Mouse (Mus musculus) c-Kit-positive CD71-positive TER-119-positive erythroid progenitor cells, embryonic 14.5 days (primary cell): ENCODE data around the gene Gm28230.

Experiments
- DNase-seq: peaks from one replicate; pipeline ENCODE4 v3.0.0-alpha.2; 2013; ENCODE audit warnings: low spot score

Gene Gm28230

DNA sequence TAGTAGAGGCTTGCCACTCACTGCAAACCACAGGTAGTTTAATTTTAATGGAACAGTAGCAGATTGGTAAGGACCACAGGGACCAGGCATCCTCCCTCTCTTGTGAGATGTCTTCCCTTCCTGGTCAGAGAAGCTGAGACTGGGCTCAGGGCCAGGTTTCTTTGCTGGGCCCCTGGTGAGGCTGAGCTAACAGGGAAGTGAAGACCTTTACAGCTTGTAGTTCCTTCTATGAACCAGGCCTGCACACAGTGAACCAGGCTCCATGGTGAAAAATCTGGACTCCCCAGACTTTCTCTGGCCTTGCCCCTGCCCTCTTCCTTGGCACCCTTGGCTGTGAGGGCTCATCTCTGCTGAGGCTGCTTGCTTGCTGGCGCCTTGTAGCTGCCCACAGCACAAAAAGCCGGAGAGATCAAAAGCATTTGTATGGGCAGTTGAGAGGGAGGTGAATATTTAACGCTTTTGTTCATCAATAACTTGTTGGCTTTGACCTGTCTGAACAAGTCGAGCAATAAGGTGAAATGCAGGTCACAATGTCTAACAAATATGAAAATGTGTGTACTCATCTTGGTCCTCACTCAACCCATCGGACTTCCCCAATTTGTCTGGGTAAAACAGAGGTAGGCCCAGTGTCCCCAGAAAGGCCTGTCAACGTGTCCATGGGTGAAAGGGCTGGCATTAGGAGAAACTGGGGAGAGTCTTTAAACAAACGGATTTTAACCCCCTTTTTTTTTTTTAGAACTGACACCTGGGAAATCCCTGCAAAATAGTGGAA, 2.1 kb upstream of the Gm28230 start:
- no peak for DNase-seq

DNA sequence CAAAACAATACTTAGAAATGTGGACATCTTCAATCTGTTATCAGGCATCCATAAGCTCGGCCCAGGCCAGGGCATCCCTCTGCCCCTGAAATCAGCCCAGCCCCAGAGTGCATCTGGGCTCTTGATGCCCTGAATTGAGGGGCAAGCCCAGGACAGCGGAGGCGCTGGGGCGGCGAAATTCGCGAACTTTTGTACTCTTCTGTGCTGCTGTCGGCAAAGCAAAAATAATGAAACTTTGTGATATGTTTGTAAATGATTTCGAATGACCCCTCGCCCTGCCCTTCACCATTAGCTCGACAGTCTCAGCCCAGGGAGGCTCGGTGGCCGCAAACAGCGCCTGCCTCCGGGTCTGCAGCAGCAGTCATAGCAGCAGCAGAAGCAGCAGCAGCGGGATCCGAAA, 1.4 kb upstream of the Gm28230 start:
- no peak for DNase-seq

DNA sequence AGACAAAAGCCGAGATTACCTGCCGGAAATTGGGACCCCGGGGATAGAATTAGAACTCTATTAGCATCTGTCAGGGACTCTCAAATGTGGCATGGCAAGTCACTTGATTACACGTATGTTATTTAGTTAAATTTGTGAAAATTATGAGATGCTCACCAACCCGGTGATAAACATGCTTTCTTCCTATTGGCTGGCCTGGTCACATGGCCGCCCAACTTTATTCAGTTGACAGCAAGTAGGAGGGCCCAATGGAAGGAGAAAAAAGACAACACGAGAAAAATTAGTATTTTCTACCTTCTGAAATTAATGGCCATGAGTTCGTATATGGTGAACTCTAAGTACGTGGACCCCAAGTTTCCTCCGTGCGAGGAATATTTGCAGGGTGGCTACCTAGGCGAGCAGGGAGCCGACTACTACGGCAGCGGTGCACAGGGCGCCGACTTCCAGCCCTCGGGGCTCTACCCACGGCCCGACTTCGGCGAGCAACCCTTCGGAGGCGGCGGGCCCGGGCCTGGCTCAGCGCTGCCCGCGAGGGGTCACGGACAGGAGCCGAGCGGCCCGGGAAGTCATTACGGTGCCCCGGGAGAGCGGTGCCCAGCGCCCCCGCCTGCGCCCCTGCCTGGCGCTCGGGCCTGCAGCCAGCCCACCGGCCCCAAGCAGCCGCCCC, 578 bp downstream of the Gm28230 start:
- DNase-seq: no peak

DNA sequence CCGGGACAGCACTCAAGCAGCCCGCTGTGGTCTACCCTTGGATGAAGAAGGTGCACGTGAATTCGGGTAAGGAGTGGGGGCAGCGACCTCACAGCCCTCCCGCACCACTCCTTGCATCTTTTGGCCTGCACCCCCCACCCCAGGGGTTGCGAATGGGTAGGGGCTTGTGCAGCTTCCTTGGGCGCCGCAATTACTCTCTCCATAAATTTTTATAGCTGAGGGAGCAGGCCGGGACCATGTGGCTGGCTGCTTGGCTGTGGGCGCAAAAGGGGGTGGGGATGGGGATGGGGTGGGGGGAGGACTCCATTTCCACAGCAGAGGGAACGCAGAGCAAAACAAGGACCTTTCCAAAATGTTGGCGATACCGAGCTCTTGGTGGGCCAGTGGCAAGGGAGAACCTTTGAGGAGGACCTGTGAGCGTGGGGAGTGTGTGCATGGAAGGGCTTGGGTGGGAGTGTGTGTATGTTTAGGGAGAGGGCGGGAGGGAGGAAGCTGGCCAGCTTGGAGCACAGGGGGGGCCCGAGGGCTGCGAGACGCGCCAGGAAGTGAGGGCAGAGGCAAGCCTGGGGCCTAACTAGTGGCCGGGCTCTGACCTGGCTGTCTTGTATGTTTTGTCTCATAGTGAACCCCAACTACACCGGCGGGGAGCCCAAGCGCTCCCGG, 1.2 kb downstream of the Gm28230 start:
- DNase-seq: no peak

DNA sequence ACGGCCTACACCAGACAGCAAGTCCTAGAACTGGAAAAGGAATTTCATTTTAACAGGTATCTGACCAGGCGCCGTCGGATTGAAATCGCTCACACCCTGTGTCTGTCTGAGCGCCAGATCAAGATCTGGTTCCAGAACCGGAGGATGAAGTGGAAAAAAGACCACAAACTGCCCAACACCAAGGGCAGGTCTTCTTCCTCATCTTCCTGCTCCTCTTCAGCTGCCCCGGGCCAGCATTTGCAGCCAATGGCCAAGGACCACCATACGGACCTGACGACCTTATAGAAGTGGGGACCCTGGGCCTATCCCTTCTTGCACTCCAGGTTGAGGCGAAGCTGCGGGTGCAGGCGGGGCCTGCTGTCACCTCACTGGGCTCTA, 1.8 kb downstream of the Gm28230 start:
- no peak for DNase-seq

DNA sequence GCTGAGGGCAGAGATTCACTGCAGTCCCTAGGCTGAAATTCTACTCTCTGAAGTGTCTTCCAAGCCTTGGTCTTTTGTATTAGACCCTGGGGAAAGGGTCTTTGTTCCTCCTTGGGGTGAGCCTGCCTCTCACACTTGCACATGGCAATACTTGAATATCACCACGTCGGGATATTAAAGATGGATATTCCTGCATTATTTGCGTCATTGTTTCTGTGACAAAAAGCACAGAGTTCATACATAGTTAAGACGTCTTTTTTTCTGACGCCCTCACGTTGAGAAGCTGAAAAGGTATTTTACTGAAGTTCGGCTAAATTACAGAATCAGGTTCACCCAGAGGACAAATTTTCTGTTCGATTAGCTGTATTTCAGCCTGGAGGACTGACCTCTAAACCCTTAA, 3.8 kb downstream of the Gm28230 start:
- DNase-seq: no peak

DNA sequence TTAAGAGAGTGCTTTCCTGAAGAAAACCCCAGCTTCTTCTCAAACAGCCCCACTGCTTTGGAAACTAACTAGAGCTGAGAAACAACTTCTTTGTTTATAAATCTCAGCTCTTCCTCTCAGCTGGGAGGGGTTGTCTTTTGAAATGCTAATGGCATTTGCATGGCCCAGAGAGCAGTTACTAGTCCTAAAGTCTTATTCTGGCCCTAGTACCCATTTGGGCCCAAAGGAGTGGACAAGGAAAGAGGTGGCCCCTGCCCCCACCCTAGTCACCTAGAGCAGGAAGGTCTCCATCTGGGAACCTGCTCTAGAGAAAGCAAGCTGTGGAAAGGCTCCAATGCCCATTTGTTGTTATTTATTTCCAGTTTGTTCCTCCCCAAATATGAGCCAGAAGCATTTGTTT, 4.5 kb downstream of the Gm28230 start:
- DNase-seq: no peak

DNA sequence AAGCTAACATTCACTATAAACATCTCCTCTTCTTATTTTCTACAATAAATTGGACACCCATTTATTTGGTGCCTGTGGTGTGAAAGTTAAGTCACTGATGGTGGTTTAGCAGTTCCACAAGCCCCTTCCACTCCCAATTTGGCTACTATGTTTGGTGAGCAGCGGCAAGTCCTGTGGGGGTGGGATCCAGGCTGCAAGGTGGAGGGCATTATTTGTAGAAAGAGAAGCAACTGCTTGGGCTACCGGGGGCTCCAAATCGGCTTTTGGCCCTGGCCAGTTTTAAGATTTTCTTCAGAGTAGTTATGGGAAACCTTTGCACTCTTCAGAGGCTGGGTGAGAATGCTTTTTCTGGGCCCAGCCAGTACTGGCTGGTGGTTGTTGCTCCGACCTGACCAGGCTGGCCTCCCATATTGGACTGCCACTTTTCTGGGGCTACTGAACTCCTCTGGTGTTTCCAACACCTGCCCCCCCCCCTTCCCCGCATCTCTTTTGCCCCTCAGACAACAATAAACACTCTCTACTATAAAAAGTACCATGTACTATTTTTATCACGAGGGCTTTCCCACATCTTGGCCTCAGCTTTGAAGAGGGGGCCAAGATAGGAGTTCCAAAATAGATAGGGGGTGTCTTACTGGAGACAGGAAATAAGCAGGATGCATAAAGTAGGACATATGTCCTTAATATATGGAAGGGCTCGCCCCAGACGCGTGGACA, 5.4 kb downstream of the Gm28230 start:
- no peak for DNase-seq

DNA sequence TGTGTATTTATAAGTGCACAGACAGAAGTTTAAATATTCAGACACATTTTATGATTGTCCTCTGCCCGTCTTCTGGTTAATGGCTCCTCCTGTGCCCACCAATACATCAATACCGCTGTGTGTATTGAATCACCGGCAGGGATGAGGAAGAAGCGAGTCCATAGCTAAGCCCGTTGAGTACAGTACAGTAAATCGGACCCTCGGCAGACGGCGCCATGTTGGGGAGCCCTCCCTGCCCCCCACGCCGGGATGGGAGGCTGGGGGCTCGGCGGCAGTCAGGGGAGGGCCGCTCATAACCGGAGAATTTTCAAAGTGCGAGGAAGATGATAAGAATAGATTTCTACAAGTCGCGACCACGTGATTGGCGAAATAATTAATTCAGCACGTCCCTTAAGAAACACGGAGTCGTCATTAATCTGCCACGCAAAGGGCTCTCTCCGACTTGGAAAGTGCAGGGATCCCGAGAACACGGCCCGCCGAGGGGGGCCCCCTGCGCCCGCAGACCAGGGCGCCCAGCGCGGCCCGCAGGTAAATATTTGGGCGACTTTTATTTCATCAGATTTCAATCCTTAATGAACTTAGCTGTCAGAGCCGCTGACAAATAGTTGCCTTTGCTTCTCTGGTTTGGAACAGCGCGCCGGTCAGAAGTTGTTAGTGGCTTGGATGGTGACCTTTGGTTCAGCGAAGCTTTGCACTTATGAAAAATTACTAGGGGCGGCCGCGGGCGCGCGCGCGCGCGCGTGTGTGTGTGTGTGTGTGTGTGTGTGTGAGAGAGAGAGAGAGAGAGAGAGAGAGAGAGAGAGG, 6.2 kb downstream of the Gm28230 start:
- DNase-seq: no peak

DNA sequence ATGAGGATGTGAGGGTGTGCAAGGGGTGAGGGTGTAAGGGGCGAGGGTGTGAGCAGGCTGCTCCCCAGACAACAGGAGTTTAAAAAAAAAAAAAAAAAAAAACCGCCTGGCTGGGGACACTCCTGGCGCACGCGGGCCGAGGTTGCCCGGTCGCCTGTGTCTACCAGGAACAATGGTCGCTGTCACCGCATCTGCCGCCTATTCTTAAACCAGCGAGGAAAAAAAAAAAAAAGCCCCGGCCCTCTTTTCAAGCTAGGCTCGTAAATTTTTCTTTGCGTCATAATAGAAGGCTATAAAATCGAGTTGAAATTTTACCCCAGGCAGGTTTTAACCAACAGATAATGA, 6.8 kb downstream of the Gm28230 start:
- DNase-seq: no peak

DNA sequence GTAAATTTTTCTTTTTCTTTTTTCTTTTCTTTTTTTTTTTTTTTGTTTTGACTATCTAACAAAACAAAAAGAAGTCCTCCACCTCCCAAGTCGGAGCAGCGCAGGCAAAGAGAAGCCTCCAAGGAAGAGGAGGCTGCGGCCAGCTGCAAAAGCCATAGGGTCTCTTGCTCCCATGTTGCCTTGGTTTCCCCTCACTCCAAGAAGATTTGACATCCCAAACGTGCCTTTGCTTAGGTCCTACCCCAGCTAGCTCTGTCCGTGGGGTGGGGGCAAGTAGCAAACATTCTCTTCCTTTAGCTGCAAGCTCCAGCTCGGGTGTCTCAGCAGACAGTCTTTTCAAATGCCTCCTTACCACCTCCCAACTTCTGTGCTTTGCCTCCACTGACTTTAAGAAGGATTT, 7.2 kb downstream of the Gm28230 start:
- DNase-seq: no peak

DNA sequence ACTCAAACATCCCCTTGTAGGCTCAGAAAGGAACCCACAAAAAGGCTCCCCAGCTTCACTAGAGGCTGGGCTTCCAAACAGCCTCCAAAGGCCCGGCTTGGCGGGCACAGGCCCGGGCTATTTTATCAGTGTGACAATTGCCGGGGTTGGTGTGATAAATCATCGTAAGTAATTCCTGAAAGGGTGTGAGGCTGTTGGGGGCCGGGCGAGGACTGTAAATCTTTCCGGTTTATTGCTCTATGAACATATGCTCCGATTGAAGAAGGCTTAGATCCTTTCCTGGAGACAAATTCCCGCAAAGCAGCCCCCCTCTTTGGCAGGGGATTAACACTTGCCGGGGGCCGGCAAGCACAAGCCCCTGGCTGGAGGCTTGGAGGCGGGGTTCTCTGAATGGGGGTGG, 7.9 kb downstream of the Gm28230 start:
- no peak for DNase-seq

DNA sequence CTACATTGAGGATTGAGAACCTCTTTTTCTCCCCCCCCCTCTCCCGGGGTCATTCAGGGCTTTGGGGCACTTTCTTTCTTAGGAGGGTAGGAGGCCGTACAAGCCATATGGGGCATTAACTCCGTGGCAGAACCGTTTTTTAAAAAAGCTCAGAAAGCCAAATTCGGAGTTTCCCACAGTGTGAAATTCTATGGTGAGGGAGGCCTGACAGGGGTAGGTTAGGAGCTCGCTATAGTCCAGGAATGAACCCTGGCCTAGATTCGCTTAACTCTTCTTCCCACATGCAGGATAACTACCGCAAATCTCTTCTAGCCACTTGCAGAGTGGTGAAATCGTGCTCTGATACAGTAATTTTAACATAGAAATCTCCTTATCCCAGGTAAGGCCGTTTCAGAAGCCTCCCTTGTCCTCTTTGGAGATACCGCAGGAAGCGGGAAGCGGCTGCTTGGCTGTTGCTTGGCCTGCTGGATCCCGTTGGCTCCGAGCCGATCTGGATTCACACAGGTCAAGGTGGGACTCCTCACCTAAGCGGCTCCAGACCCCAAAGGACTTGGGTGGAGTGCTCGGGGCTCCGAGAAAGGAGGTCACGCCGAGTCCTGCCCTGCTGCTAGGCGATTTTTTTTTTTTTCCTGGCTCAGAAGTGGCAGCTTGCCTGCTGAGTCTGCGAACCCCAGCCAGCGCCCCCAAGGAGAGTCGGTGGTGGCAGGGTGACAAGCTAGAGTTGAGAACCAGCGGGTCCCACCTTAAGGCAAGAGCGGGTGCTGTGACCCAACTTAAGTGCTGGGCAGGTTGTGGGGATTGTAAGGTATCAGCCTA, 8.7 kb downstream of the Gm28230 start:
- DNase-seq: no peak

DNA sequence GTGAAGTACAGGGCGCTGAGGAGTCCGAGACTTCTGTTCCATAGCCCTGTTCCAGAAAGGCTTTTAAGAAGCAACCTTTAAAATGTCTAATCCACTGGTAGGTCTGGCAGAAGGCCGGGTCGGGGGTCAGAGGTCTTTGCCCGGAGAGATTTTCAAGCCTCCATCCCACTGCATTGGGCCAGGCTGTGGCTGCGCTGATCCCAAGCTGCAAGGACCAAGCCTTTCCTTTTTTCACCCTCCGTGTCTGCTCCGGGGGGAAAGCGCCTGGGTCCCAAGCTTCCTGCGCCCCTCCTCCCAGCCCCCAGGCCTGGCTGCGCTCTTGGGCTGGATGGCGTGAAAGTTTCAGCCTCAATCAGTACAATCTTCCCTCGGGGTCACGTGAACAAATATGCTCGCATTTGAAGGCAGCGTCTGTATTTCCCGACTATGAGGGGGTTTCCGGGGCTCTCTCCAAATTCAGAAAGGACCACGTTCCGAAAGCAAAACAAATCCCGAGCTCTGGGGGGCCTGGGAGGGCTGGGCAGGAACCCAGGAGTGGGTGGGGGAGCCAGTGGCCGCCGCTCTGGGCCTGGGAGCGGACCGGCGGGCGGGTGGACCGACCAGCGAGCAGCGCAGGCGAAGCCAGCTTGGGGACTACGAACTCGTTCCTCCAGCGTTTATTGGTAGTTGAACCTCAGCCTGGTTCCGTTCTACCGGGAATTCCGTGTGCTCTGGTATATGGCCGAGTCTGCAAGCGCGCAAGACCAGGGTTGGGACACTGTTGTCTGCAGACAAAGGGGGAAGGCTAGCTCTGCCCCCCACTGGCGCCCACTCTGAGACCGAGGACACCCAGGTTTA, 9.5 kb downstream of the Gm28230 start:
- no peak for DNase-seq

DNA sequence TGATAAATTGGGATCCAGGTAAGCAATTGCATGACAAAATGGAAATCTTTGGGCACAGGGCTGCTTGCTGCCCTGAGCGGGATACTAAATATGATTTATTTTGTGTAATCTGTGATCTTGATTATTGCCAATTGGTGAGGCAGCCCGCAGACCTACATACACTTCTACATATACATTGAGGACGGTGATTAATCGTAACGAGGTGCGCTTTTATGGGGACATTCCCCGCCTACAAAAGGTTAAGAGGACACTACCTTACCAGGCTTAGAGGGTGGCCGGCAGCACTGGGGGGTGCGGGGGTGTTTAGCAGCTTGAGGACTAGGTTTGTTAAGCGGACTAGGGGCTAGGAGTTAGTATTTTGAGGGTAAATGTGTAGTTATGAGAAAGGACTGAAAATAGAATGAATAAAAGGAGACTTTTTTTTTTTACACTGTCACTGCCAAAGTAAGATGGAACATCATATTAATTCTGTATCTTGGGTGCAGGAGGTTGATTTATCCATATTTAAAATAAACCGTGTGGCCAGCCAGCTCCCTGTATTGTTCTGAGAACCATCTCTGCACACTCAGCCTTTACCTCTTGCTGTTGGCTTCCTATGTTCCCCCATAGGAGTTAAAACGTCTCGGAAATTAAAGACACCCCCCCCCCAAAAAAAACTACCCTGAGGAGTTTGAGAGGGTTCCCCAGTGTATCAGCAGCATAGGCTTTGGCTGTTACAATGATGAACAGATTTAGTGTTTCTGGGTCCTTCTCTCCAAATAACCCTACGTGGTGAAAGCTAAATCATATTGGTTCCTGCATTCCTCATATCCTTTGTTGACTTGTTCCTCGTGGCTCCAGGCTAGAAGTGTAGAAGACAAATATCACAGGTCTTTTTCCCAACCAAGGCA, 10.4 kb downstream of the Gm28230 start:
- DNase-seq: no peak

DNA sequence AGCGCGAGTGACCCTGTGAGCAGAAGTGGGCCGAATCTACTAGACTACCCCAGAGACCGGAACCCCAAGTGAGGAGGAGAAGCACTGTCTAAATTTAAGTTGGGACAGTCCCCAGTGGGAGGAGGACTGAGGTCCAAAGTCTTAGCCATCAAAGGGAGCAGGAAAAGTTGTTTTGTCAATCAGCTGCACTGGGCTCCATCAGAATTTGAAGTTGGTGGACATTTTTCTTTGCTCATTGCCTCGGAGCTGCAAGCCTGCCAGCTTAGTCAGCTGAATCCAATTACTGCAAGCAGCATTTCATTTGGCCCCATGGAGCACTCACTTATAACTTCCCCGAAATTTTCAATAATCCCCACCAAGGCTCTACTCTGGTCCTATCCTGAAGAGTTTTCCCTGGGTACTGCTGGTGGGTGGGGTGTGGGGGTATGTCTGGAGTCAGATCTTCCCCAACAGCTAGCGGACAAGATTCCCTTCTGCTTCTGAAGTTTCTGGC, 11.1 kb downstream of the Gm28230 start:
- no peak for DNase-seq

DNA sequence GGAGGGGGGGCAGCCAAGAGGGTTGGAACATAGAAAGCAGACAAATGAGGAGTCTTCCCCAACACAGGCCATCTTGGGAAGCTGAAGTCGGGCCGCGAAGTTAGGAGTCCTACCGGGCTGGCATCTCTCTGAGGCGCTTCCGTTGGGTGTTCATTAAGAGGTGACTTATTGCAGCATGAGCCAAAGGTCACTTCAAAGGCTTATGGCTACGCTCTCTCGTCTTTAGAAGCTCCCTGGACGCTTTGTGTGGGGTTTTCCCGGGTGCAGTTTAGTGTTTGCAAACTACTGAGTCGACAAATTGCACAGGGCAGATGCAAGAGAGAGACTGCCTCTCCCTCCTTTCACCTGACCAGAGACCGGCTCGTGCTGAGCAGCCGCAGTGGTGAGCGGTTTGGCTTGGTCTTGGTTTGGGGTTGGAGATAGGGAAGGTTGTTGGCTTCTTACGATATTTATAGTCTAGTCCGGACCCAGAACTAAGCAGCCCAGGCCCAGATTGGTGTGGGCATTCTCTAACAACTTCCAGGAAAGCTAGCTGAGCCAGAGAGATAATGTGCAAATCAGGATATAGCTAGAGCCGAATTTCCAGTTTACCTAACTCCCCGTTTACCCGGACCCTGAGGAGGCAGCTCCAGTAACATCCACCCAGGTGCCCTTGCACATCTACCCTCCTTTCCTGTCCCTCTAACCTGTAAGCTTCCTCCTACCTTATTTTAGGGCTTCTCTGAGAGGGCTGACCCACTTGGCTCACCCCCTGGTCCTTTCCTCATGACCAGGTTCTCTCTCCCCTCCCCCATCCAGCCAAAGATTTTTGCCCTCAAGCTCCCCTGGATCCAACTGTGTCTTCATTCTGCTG, 12.3 kb downstream of the Gm28230 start:
- DNase-seq: no peak

DNA sequence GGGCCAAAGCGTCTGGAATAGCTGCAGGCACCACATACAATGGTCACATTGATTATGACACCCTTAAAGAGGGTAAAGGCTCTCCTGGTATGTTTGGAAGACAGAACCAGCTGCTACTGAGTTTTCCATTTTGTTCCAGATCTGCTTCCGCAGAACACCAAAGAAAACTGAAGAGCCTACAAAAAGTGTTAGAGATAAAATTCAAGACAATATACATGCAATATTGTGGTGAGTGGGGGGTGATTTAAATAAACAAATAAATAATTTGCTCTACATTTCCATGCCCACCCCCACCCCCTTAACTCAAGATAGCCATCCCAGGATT, 12.9 kb downstream of the Gm28230 start:
- no peak for DNase-seq
